Mouse (Mus musculus): ENCODE results near the gene Inafm2.

GRCm38 (mm10) chr2:118789501-118789900 lies 43.9 kb downstream of the Inafm2 start:
- no peak for TF ChIP-seq POLR2A (IDR thresholded peaks at IDR 0.05; ENCODE audit: low read depth, low read length)
- TF ChIP-seq CTCF (conservative IDR thresholded peaks at IDR 0.05; ENCODE audit: insufficient read depth, insufficient read length, low read depth, low read length), result no peak
